Mouse (Mus musculus): Measurements from ENCODE around the gene Fgfr1op. TPM values are rescaled to one million over a fixed set of nuclear protein-coding genes. Genes with fewer than 3 reads are reported as not detected.
"Not testable (repeated sequence)": the region's sequence is repeated elsewhere in the genome, so short reads cannot be mapped to it uniquely, and the experiment has no call there.

The Fgfr1op gene
- 18.2 and 18.8 TPM in 2 replicates for polyA plus RNA-seq (2016; fragmentation: Nextera tagmentation; extraction: Ambion mirVana)

- Histone ChIP-seq H3K4me2 (peak within 1 kb of the TSS; percentile 58), H3K36me3 (peaks cover 14% of the 10 kb centered on the region), H3K9ac (peak within 1 kb of the TSS; percentile 79), H3K4me3 (peak within 1 kb of the TSS; percentile 68), H3K27ac (peak within 1 kb of the TSS; percentile 56; the same call in 1 of the 2 replicates)
- not testable (repeated sequence) for H3K9me3 ChIP-seq (replicated peaks); H3K4me1 ChIP-seq; H3K27me3 ChIP-seq (replicated peaks)
- ATAC-seq: peak; percentile 97
- WGBS (ENCODE audit: insufficient replicate concordance): 1% methylated on average over 15 of the region's 55 CpGs
Observed at GRCm38 (mm10) chr17:8164701-8165607, at the start of gene Fgfr1op. TSS of gene Fgfr1op (plus strand) at chr17:8165501.

- 27% methylated on average over 6 of the region's 11 CpGs for WGBS (ENCODE audit: insufficient replicate concordance)
Observed at GRCm38 (mm10) chr17:8116378-8116777, 48.9 kb upstream of the Fgfr1op start.

GRCm38 (mm10) chr17:8116928-8117327, 48.4 kb upstream of the Fgfr1op start:
- not testable (repeated sequence) for H3K9me3 ChIP-seq (replicated peaks); H3K36me3 ChIP-seq; H3K4me1 ChIP-seq; H3K27me3 ChIP-seq (replicated peaks); ATAC-seq; H3K27ac ChIP-seq; H3K4me3 ChIP-seq; H3K9ac ChIP-seq; H3K4me2 ChIP-seq
- no CpG with 5 or more reads among the region's 6 CpGs for WGBS (ENCODE audit: insufficient replicate concordance)

More at GRCm38 (mm10) chr17:8116378-8116777, 48.9 kb upstream of the Fgfr1op start:
- ATAC-seq; H3K27me3 ChIP-seq (replicated peaks); H3K9ac ChIP-seq; H3K27ac ChIP-seq; H3K4me3 ChIP-seq; H3K4me2 ChIP-seq; H3K36me3 ChIP-seq; H3K4me1 ChIP-seq; H3K9me3 ChIP-seq (replicated peaks): not testable (repeated sequence)

GRCm38 (mm10) chr17:8122974-8123373, 42.3 kb upstream of the Fgfr1op start:
- not testable (repeated sequence) for H3K27me3 ChIP-seq (replicated peaks); H3K4me3 ChIP-seq; H3K9me3 ChIP-seq (replicated peaks); H3K9ac ChIP-seq; H3K27ac ChIP-seq; H3K4me1 ChIP-seq; ATAC-seq; H3K36me3 ChIP-seq; H3K4me2 ChIP-seq
- WGBS (ENCODE audit: insufficient replicate concordance): no CpG with 5 or more reads among the region's 3 CpGs

- H3K36me3 ChIP-seq; ATAC-seq; H3K9me3 ChIP-seq (replicated peaks); H3K4me3 ChIP-seq; H3K9ac ChIP-seq; H3K27ac ChIP-seq; H3K27me3 ChIP-seq (replicated peaks); H3K4me2 ChIP-seq; H3K4me1 ChIP-seq: not testable (repeated sequence)
- 88% methylated on average over 2 of the region's 6 CpGs for WGBS (ENCODE audit: insufficient replicate concordance)
Observed at GRCm38 (mm10) chr17:8124586-8124985, 40.7 kb upstream of the Fgfr1op start.

- not testable (repeated sequence) for H3K4me2 ChIP-seq; H3K27me3 ChIP-seq (replicated peaks); H3K4me1 ChIP-seq; H3K9me3 ChIP-seq (replicated peaks); H3K4me3 ChIP-seq; H3K9ac ChIP-seq; H3K27ac ChIP-seq; H3K36me3 ChIP-seq; ATAC-seq
- WGBS (ENCODE audit: insufficient replicate concordance): 75% methylated on average over 1 of the region's 7 CpGs
Observed at GRCm38 (mm10) chr17:8128326-8128993, 36.8 kb upstream of the Fgfr1op start.

GRCm38 (mm10) chr17:8129578-8129977, 35.7 kb upstream of the Fgfr1op start:
- WGBS (ENCODE audit: insufficient replicate concordance): 78% methylated on average over 9 of the region's 9 CpGs
- not testable (repeated sequence) for H3K36me3 ChIP-seq; H3K27ac ChIP-seq; ATAC-seq; H3K9me3 ChIP-seq (replicated peaks); H3K4me1 ChIP-seq; H3K27me3 ChIP-seq (replicated peaks); H3K4me3 ChIP-seq; H3K9ac ChIP-seq; H3K4me2 ChIP-seq

GRCm38 (mm10) chr17:8130849-8131248, 34.5 kb upstream of the Fgfr1op start:
- not testable (repeated sequence) for H3K9ac ChIP-seq; H3K27ac ChIP-seq; H3K27me3 ChIP-seq (replicated peaks); H3K4me2 ChIP-seq; ATAC-seq; H3K9me3 ChIP-seq (replicated peaks); H3K36me3 ChIP-seq; H3K4me1 ChIP-seq; H3K4me3 ChIP-seq
- WGBS (ENCODE audit: insufficient replicate concordance): no CpG with 5 or more reads among the region's 6 CpGs

- not testable (repeated sequence) for H3K4me2 ChIP-seq; H3K4me3 ChIP-seq; H3K27me3 ChIP-seq (replicated peaks); H3K27ac ChIP-seq; H3K36me3 ChIP-seq; H3K9me3 ChIP-seq (replicated peaks); ATAC-seq; H3K9ac ChIP-seq; H3K4me1 ChIP-seq
- 87% methylated on average over 5 of the region's 5 CpGs for WGBS (ENCODE audit: insufficient replicate concordance)
Observed at GRCm38 (mm10) chr17:8138116-8138515, 27.2 kb upstream of the Fgfr1op start.

GRCm38 (mm10) chr17:8140210-8140609, 25.1 kb upstream of the Fgfr1op start:
- H3K9me3 ChIP-seq (replicated peaks); ATAC-seq; H3K27me3 ChIP-seq (replicated peaks); H3K9ac ChIP-seq; H3K36me3 ChIP-seq; H3K4me1 ChIP-seq; H3K4me3 ChIP-seq; H3K4me2 ChIP-seq; H3K27ac ChIP-seq: not testable (repeated sequence)
- WGBS (ENCODE audit: insufficient replicate concordance): 70% methylated on average over 3 of the region's 3 CpGs

GRCm38 (mm10) chr17:8143802-8144673, 21.3 kb upstream of the Fgfr1op start:
- H3K4me1 ChIP-seq; H3K9ac ChIP-seq; H3K27me3 ChIP-seq (replicated peaks); H3K4me2 ChIP-seq; H3K36me3 ChIP-seq; ATAC-seq; H3K27ac ChIP-seq; H3K4me3 ChIP-seq; H3K9me3 ChIP-seq (replicated peaks): not testable (repeated sequence)
- WGBS (ENCODE audit: insufficient replicate concordance): 76% methylated on average over 10 of the region's 14 CpGs

- 23% methylated on average over 5 of the region's 5 CpGs for WGBS (ENCODE audit: insufficient replicate concordance)
- not testable (repeated sequence) for H3K27me3 ChIP-seq (replicated peaks); H3K9me3 ChIP-seq (replicated peaks); H3K27ac ChIP-seq; H3K4me1 ChIP-seq; H3K36me3 ChIP-seq; ATAC-seq
- Histone ChIP-seq H3K9ac (peak overlapping the region; percentile 78), H3K4me2 (peak overlapping the region; percentile 72), H3K4me3 (peak overlapping the region; percentile 67)
Observed at GRCm38 (mm10) chr17:8146931-8147330, 18.4 kb upstream of the Fgfr1op start.
